Mouse (Mus musculus) heart, adult 11 months (tissue): ENCODE measurements around the gene Slc6a13.

ENCODE experiments used
- DNase-seq: peaks from one replicate; pipeline ENCODE4 v3.0.0; 2022

Gene Slc6a13

DNA sequence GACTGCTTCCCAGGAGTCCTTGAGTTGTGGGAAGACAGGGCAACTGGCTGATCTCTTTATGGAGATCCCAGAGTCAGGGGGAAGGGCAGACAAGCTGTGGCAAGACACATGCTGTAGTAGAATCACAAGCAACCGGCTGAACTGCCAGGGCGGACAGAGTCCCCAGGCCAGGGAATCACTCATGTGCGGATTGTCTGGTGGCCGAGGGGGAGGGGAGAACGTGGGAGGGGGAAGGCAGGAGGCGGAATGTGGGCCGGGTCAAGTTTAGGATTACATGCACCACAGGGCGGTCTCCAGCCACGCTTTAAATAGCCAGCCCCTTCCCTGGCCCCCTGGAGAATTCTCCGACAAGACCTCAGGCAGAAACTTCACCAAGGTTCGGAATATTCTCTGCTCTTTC is at the start of gene Slc6a13:
Gene Slc6a13, plus strand, starts transcription at position 274 of the 400 bp plus-strand sequence.
- DNase-seq = peak; percentile 88

- DNase-seq = no peak
Observed at GRCm38 (mm10) chr6:121250406-121250805, 49.6 kb upstream of the Slc6a13 start.

GRCm38 (mm10) chr6:121251256-121251655 is 48.8 kb upstream of the Slc6a13 start:
- peak; percentile 91 for DNase-seq

DNA sequence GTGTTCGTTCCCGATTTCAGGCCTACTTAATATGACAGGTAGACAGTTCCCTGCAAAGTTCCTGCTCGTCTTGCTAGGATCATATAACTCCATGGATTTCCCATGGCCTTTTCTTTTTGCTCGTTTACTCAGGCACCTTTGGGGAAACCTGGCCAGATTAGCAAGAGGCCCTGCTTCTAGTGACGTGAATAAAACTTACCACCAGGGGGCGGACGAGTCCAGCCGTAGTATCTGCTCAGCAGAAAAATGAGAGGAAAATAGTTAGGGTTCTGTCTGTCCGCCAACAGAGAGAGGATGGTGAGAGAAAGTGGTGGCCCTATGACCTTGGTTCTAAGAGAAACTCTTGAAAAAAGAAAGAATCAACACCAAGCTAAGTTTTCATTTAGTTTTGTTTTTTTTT is 39.5 kb upstream of the Slc6a13 start:
- DNase-seq = no peak

DNA sequence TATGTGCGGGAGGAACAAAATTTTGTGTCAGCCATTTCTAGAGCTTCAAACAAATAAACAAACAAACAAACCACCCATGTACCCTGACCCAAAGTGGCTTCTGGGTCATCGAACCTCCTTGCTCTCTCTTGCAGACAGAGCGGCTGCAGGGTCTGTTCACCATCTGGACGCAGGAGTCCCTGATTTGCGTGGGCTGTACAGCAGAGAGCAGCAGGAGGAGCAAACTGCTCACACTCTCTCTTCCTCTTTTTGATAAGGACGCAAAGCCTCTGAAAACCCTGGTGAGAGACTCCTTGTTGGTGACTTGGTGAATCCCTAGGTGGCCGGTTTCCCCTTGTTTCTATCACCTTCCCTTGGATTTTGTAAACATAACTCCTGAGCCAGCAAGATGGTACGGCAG is 38.8 kb upstream of the Slc6a13 start:
- DNase-seq = no peak

DNA sequence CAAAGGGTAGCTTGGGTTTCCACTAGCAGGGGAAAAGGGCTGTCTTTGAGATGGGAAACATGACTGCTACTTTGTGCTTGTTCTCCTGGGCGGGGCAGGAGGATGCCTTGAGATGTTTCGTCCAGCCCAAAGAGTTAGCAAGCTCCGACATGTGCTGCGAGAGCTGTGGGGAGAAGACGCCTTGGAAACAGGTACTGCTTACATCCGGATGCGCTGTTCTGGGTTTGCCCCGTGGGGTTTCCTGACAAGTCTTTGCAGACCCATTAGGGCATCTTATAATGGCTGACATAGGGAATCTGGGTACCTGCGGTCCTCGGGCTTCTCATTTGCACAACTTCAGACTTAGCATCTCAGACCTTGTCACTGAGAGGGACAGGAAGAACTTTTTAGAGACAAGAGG is 38.0 kb upstream of the Slc6a13 start:
- no peak for DNase-seq

DNA sequence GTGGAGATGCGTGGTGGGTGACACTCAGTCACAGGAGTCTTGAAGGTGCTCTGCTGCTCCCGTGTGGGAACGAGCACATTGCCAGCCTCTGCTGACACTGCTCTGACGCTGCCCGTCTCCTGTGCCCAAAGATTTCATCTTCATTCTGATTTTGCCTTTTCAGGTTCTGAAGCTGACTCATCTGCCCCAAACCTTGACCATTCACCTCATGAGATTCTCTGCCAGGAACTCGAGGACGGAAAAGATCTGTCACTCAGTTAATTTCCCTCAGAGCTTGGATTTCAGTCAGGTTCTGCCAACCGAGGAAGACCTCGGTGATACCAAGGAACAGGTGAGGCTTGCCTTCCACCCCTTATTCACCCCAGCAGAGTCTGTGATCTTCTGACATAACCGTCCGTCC is 37.5 kb upstream of the Slc6a13 start:
- DNase-seq = no peak

GRCm38 (mm10) chr6:121270156-121270555 is 29.9 kb upstream of the Slc6a13 start:
- no peak for DNase-seq

- no peak for DNase-seq
Observed at GRCm38 (mm10) chr6:121271707-121272074, 28.3 kb upstream of the Slc6a13 start.

- peak; percentile 98 for DNase-seq
Observed at GRCm38 (mm10) chr6:121272075-121272800, 27.8 kb upstream of the Slc6a13 start.

DNA sequence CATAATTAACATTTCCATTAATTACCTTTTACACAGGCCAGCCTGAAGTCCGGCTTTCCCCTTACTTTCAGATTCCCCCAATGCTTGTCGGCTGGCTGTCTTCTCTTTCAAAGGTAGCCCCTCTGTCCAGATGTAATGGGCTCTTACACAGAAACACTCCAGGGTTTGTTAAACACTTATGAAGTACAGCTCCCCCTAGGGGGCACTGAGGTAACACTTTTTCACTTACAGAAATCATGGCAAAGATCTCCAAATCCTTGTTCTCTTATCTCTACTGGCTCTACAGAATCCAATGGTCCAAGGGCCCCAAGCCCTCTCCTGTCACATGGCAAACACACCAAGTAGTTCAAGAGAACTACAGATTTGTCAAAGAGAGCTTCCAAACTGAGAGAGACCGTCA is 25.7 kb upstream of the Slc6a13 start:
- DNase-seq = no peak

GRCm38 (mm10) chr6:121284132-121284531 is 15.9 kb upstream of the Slc6a13 start:
- no peak for DNase-seq

GRCm38 (mm10) chr6:121299317-121299716 is 710 bp upstream of the Slc6a13 start:
- DNase-seq = peak; percentile 56

- peak; percentile 35 for DNase-seq
Observed at GRCm38 (mm10) chr6:121300504-121300903, 477 bp downstream of the Slc6a13 start.

- peak; percentile 82 for DNase-seq
Observed at GRCm38 (mm10) chr6:121303466-121304220, 3.6 kb downstream of the Slc6a13 start.

DNA sequence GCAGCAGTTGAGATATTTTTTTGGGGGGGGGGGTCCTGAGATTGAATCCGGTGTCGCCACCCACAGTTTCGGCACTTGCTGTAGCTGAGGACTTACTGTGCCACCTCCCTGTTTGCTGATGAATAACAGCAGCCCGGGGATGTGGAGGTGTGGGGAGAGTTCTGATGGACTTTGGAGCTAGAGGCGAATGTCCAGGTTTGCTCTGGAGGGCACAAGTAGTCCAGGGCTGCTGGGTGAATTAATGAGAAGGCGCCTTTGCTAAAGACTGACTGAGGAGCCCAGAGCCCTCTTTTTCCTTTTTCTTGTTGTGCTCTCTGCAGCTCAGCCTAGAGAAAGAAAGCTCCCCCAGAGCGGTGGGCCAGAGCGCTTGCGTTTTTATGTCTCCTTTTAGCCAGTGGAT is 4.6 kb downstream of the Slc6a13 start:
- DNase-seq = peak; percentile 67

GRCm38 (mm10) chr6:121305571-121305970 is 5.5 kb downstream of the Slc6a13 start:
- DNase-seq = peak; percentile 55

- DNase-seq = peak; percentile 81
Observed at GRCm38 (mm10) chr6:121310984-121311383, 11.0 kb downstream of the Slc6a13 start.

GRCm38 (mm10) chr6:121319099-121319498 is 19.1 kb downstream of the Slc6a13 start:
- peak; percentile 75 for DNase-seq

- DNase-seq = peak; percentile 64
Observed at GRCm38 (mm10) chr6:121322381-121323110, 22.5 kb downstream of the Slc6a13 start.

GRCm38 (mm10) chr6:121325298-121325697 is 25.3 kb downstream of the Slc6a13 start:
- DNase-seq = no peak

- DNase-seq = peak; percentile 95
Observed at GRCm38 (mm10) chr6:121325740-121326139, 25.7 kb downstream of the Slc6a13 start.

- no peak for DNase-seq
Observed at GRCm38 (mm10) chr6:121326486-121327069, 26.6 kb downstream of the Slc6a13 start.
